Mouse (Mus musculus) retina, adult 2 months (tissue): ENCODE measurements around the gene Haghl.

Source experiments
- DNase-seq: peaks from one replicate; pipeline ENCODE4 v3.0.0-alpha.2; 2012; ENCODE audit warnings: low read depth, low spot score

The Haghl gene

GRCm38 (mm10) chr17:25786781-25787504, 1.5 kb upstream of the Haghl start:
- DNase-seq = no peak

GRCm38 (mm10) chr17:25786280-25786679, 807 bp upstream of the Haghl start, which contains the start of gene Ccdc78:
Ccdc78 (plus strand) TSS chr17:25786580.
- no peak for DNase-seq

- DNase-seq = no peak
Observed at GRCm38 (mm10) chr17:25783861-25784574, 1.5 kb downstream of the Haghl start.

- DNase-seq = no peak
Observed at GRCm38 (mm10) chr17:25783086-25783485, 2.4 kb downstream of the Haghl start.

- DNase-seq = no peak
Observed at GRCm38 (mm10) chr17:25781339-25781738, 4.1 kb downstream of the Haghl start.

- DNase-seq = no peak
Observed at GRCm38 (mm10) chr17:25777948-25778347, 7.5 kb downstream of the Haghl start.

- DNase-seq = no peak
Observed at GRCm38 (mm10) chr17:25775318-25776062, 10.0 kb downstream of the Haghl start.

- DNase-seq = peak; percentile 99
Observed at GRCm38 (mm10) chr17:25773549-25774120, 11.8 kb downstream of the Haghl start, which contains the start of gene Narfl. Narfl (plus strand) TSS chr17:25773776.

- no peak for DNase-seq
Observed at GRCm38 (mm10) chr17:25769331-25769730, 16.1 kb downstream of the Haghl start.

- no peak for DNase-seq
Observed at GRCm38 (mm10) chr17:25765886-25766285, 19.6 kb downstream of the Haghl start.

GRCm38 (mm10) chr17:25762591-25762990, 22.9 kb downstream of the Haghl start:
- no peak for DNase-seq

- no peak for DNase-seq
Observed at GRCm38 (mm10) chr17:25761561-25761970, 23.9 kb downstream of the Haghl start.

GRCm38 (mm10) chr17:25760148-25760547, 25.3 kb downstream of the Haghl start:
- no peak for DNase-seq

- no peak for DNase-seq
Observed at GRCm38 (mm10) chr17:25757691-25758090, 27.8 kb downstream of the Haghl start.

- no peak for DNase-seq
Observed at GRCm38 (mm10) chr17:25756378-25757242, 28.9 kb downstream of the Haghl start.

GRCm38 (mm10) chr17:25755627-25756377, 29.7 kb downstream of the Haghl start:
- DNase-seq = no peak

- no peak for DNase-seq
Observed at GRCm38 (mm10) chr17:25755086-25755485, 30.4 kb downstream of the Haghl start.

- DNase-seq = no peak
Observed at GRCm38 (mm10) chr17:25754241-25754640, 31.2 kb downstream of the Haghl start, which contains the start of gene Msln. Msln (minus strand) TSS chr17:25754378.

GRCm38 (mm10) chr17:25751446-25751845, 34.0 kb downstream of the Haghl start:
- DNase-seq = no peak

- no peak for DNase-seq
Observed at GRCm38 (mm10) chr17:25749314-25749713, 36.2 kb downstream of the Haghl start.
